Mouse (Mus musculus): ENCODE measurements around the gene Uts2.

DNA sequence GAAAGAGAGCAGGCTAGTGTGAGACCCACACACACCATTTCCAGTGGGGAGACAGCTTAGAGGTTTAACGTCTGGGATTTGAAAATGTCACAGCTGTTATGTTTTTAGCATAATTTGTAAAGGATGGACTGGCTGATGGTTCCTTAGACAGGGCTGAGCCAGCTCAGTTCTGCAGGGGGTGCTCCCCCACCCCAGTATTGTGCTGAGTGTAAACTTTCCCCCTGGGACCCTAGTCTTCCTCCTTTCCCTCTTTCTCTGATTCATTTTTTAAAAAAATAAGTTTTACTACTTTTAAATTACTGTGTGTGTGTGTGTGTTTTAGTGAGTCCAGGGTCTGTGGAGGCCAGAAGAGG lies 39.8 kb upstream of the Uts2 start:
- no peak for TF ChIP-seq EP300 (IDR thresholded peaks at IDR 0.05; ENCODE audit: low read length)
- no peak for TF ChIP-seq E2F4 (IDR thresholded peaks at IDR 0.05; ENCODE audit: insufficient replicate concordance, low read depth, low read length)
- TF ChIP-seq CTCF (conservative IDR thresholded peaks at IDR 0.05 in 1 of 2, IDR thresholded peaks at IDR 0.05 in 1 of 2; ENCODE audit: low read depth in 2 of 2, low read length in 2 of 2) = no peak

All from CH12.LX (cell line).